Mouse (Mus musculus) erythroblast, embryonic 14.5 days (primary cell): ENCODE measurements around the gene Jmjd6.

Experiments used
- GATA1 ChIP-seq: IDR thresholded peaks from 2 replicates; pipeline ENCODE4 v1.6.1; 2012; ENCODE audit warnings: low read length, inconsistent platforms, mixed read lengths
- TAL1 ChIP-seq: IDR thresholded peaks from 3 replicates; pipeline ENCODE4 v1.6.1; 2012; ENCODE audit warnings: low read length, inconsistent platforms, mixed read lengths

DNA sequence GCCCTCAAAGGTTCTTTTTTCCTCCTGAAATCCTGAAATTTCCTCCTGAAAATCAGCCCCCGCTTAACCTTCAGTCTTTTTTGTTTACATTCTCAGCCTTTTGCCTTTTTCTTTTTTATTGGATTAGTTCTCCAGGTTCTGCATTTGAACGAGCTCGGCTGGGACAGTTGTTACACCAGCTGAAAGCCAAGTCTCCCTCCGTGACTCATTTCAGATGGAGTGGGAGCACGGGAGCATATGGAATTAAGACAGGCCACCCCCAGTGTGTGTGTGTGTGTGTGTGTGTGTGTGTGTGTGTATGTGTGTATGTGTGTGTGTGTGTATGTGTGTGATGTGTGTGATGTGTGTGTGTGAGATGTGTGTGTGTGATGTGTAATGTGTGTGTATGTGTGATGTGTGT lies 38.2 kb upstream of the Jmjd6 start:
- TF ChIP-seq GATA1 (no peak), TAL1 (no peak)
